Mouse (Mus musculus) embryonic facial prominence, embryonic 12.5 days (tissue): ENCODE measurements around the gene Cd300ld5. TPM values are rescaled to one million over a fixed set of nuclear protein-coding genes. Genes with fewer than 3 reads are reported as not detected.
A peak's percentile ranks its signal among the peaks of the same experiment; 100 is the strongest.

Experiments
- ATAC-seq: fragments of 200-750 bp; cut with Nextera tagmentation; 2 replicates; pipeline ENCODE4 v1.8.0; 2017; ENCODE audit not compliant: insufficient number of reproducible peaks, insufficient read depth, low FRiP score, low TSS enrichment
- H3K27ac ChIP-seq: fragments of 300-500 bp; sonication (generic); 2 replicates; pipeline ENCODE4 v1.5.1; 2016; ENCODE audit warnings: mild to moderate bottlenecking
- H3K27me3 ChIP-seq: fragments of 300-500 bp; sonication (generic); 2 replicates; pipeline ENCODE4 v1.6.1; 2016; ENCODE audit warnings: mild to moderate bottlenecking, moderate library complexity
- H3K36me3 ChIP-seq: fragments of 300-500 bp; sonication (generic); 2 replicates; pipeline ENCODE4 v1.6.1; 2016; ENCODE audit warnings: mild to moderate bottlenecking
- H3K4me1 ChIP-seq: fragments of 300-500 bp; sonication (generic); 2 replicates; pipeline ENCODE4 v1.6.1; 2016
- H3K4me2 ChIP-seq: fragments of 300-500 bp; sonication (generic); replicated peaks from 2 replicates; pipeline ENCODE4 v1.6.1; 2016; ENCODE audit warnings: mild to moderate bottlenecking, moderate library complexity
- H3K4me3 ChIP-seq: fragments of 300-500 bp; sonication (generic); 2 replicates; pipeline ENCODE4 v1.5.1; 2016; ENCODE audit warnings: mild to moderate bottlenecking
- H3K9ac ChIP-seq: fragments of 300-500 bp; sonication (generic); 2 replicates; pipeline ENCODE4 v1.6.1; 2016; ENCODE audit warnings: mild to moderate bottlenecking, moderate library complexity
- H3K9me3 ChIP-seq: fragments of 300-500 bp; sonication (generic); 2 replicates; pipeline ENCODE4 v1.6.1; 2016; ENCODE audit warnings: mild to moderate bottlenecking, moderate library complexity
- WGBS: fragments of 180-500 bp; shearing (Covaris S2); methylation state at CpG from one replicate; pipeline ENCODE4 v1.1.7; 2016; 5-methylcytosine and 5-hydroxymethylcytosine counted together
- polyA plus RNA-seq: library from polyadenylated mRNA; unstranded; fragments of >200 nt; fragmentation: Nextera tagmentation; extraction: Ambion mirVana; gene quantifications from 2 replicates; pipeline ENCODE4 v1.2.1, GENCODE M21; 2016

Cd300ld5 gene
- polyA plus RNA-seq, 1 experiment from 2014 or later = not detected

GRCm38 (mm10) chr11:115073002-115073401, 35.4 kb upstream of the Cd300ld5 start:
- no peak overlapping the region for H3K4me2 ChIP-seq
- H3K9me3 ChIP-seq = no peaks in the 10 kb centered on the region
- peaks cover 11% of the 10 kb centered on the region; the same call in 1 of the 2 replicates for H3K4me1 ChIP-seq
- no peak overlapping the region for H3K27ac ChIP-seq
- H3K36me3 ChIP-seq = no peaks in the 10 kb centered on the region
- no peak overlapping the region for H3K4me3 ChIP-seq
- 55% methylated on average over 5 of the region's 5 CpGs for WGBS
- H3K27me3 ChIP-seq = 0 out of 2 replicates have a peak, but pooled peaks cover 2% of the 10 kb centered on the region
- no peak overlapping the region for H3K9ac ChIP-seq
- no peak for ATAC-seq

- no peak for ATAC-seq
- WGBS = 17% methylated on average over 13 of the region's 14 CpGs
- H3K27me3 ChIP-seq = 0 out of 2 replicates have a peak, but pooled peaks cover 2% of the 10 kb centered on the region
- no peaks in the 10 kb centered on the region for H3K9me3 ChIP-seq
- H3K9ac ChIP-seq = peak overlapping the region; percentile 25; the same call in 1 of the 2 replicates
- no peak overlapping the region for H3K4me3 ChIP-seq
- peak overlapping the region; percentile 26 for H3K4me2 ChIP-seq
- H3K27ac ChIP-seq = no peak overlapping the region
- peaks cover 11% of the 10 kb centered on the region; the same call in 1 of the 2 replicates for H3K4me1 ChIP-seq
- H3K36me3 ChIP-seq = no peaks in the 10 kb centered on the region
Observed at GRCm38 (mm10) chr11:115071631-115072294, 34.2 kb upstream of the Cd300ld5 start.

DNA sequence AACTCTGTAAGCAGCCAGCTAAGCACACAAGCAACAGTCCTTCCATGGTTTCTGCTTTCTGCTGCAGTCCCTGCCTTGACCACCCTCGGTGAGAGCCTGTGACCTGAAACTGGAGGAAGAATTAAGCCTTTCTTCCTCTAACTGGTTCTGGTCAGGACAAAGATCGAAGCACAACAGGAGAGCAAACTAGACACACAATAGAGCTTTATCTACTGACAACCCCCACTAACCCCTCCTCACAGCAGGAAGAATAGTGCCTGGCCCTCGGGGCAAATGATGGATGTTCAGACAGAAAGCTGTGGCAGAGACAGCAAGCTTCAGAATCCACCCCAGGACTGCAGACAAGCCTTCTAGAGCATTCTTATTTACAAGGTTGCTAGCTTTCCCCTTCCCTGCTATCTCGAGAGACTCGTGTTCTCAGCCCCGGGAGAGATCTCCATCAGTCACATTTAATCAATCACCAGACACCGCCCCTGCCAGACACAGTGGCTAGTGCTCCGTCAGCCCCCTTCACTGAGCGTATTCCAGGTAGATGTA, 33.5 kb upstream of the Cd300ld5 start:
- Histone ChIP-seq H3K27ac (no peak overlapping the region), H3K4me2 (peak overlapping the region; percentile 26), H3K4me3 (no peak overlapping the region), H3K36me3 (no peaks in the 10 kb centered on the region), H3K9ac (no peak overlapping the region), H3K4me1 (peaks cover 11% of the 10 kb centered on the region; the same call in 1 of the 2 replicates), H3K27me3 (0 out of 2 replicates have a peak, but pooled peaks cover 5% of the 10 kb centered on the region), H3K9me3 (no peaks in the 10 kb centered on the region)
- no peak for ATAC-seq
- 9% methylated on average over 9 of the region's 9 CpGs for WGBS

DNA sequence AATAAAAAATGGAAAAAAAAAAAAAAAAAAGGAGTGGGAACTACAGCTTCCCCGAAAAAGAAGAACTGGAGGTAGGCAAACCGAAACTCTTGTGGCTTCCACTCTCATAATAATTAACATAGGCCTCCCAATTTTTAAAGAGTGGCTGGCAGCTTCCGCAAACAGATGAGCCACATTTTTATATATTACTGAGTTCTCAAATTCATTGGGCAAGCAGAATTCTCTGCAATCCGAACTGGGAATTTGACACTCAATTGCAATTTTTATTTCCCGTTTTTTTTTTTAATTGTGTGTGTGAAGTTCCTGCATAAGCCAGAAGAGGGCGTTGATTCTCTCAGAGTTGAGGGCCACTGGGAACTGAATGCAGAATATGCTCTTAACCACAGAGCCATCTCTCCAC, 29.2 kb upstream of the Cd300ld5 start:
- H3K9ac ChIP-seq = no peak overlapping the region
- ATAC-seq = no peak
- no peak overlapping the region for H3K27ac ChIP-seq
- no peaks in the 10 kb centered on the region for H3K36me3 ChIP-seq
- H3K9me3 ChIP-seq = no peaks in the 10 kb centered on the region
- WGBS = 62% methylated on average over 6 of the region's 6 CpGs
- H3K27me3 ChIP-seq = 0 out of 2 replicates have a peak, but pooled peaks cover 6% of the 10 kb centered on the region
- no peak overlapping the region for H3K4me2 ChIP-seq
- peaks cover 10% of the 10 kb centered on the region; the same call in 1 of the 2 replicates for H3K4me1 ChIP-seq
- H3K4me3 ChIP-seq = no peak overlapping the region

DNA sequence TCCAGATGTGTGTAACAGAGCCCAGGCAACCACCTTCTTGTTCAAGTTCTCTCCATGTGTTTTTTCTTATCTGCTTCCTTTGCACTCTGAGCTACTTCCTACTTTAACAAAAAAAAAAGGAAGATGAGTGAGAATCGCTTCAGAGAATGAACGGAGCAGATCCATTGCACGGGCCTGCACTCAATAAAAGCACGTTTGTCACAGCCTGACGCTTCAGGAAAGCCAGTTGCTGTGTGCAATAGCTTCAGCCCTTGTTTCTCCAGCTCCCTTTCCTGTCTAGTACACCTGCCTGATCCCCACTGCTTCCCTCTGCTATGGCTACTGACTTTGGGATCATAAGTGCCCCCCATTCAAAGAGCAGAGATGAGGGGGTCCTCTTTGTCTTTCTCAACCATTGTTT, 24.5 kb upstream of the Cd300ld5 start, which contains the start of gene Cd300e:
TSS of gene Cd300e (minus strand) at position 101 of the 400 bp plus-strand sequence.
- H3K9ac ChIP-seq = no peak within 1 kb of the TSS
- no peak for ATAC-seq
- H3K36me3 ChIP-seq = no peaks in the 10 kb centered on the region
- H3K27me3 ChIP-seq = 0 out of 2 replicates have a peak, but pooled peaks cover 4% of the 10 kb centered on the region
- no peaks in the 10 kb centered on the region for H3K9me3 ChIP-seq
- H3K27ac ChIP-seq = no peak within 1 kb of the TSS
- no peak within 1 kb of the TSS for H3K4me3 ChIP-seq
- 45% methylated on average over 5 of the region's 5 CpGs for whole genome bisulfite sequencing
- 0 out of 2 replicates have a peak, but pooled peaks cover 2% of the 10 kb centered on the region for H3K4me1 ChIP-seq
- H3K4me2 ChIP-seq = no peak within 1 kb of the TSS

- 0 out of 2 replicates have a peak, but pooled peaks cover 2% of the 10 kb centered on the region for H3K4me1 ChIP-seq
- no peaks in the 10 kb centered on the region for H3K27me3 ChIP-seq
- WGBS = 80% methylated on average over 2 of the region's 2 CpGs
- ATAC-seq = no peak
- H3K27ac ChIP-seq = no peak overlapping the region
- H3K9me3 ChIP-seq = no peaks in the 10 kb centered on the region
- no peak overlapping the region for H3K9ac ChIP-seq
- no peak overlapping the region for H3K4me2 ChIP-seq
- H3K4me3 ChIP-seq = no peak overlapping the region
- no peaks in the 10 kb centered on the region for H3K36me3 ChIP-seq
Observed at GRCm38 (mm10) chr11:115059797-115060196, 22.2 kb upstream of the Cd300ld5 start.

DNA sequence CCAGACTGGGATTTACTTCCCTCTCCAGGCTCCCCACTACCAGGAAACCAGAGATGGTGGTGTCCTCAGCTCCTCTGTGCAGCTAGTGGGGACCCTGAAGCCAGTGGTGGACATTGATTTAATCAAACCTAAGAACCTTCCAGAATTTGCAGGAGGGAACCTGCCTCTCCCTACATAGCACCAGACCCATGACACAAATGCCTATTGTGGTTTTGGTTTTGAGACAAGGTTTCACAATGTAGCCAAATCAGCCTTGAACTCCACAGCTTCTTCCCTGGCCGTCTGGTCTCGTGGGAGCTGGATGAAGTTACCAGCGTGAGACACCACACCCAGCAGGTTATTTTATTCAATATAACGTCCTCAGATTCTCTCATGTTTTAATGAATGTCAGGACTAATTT, 21.1 kb upstream of the Cd300ld5 start:
- Histone ChIP-seq H3K9me3 (no peaks in the 10 kb centered on the region), H3K4me3 (no peak overlapping the region), H3K27me3 (no peaks in the 10 kb centered on the region), H3K4me1 (0 out of 2 replicates have a peak, but pooled peaks cover 2% of the 10 kb centered on the region), H3K36me3 (no peaks in the 10 kb centered on the region), H3K4me2 (no peak overlapping the region), H3K9ac (no peak overlapping the region), H3K27ac (no peak overlapping the region)
- WGBS = 65% methylated on average over 4 of the region's 4 CpGs
- ATAC-seq = no peak

- H3K36me3 ChIP-seq = no peaks in the 10 kb centered on the region
- H3K9ac ChIP-seq = no peak overlapping the region
- no peak overlapping the region for H3K4me3 ChIP-seq
- H3K4me1 ChIP-seq = no peaks in the 10 kb centered on the region
- no peaks in the 10 kb centered on the region for H3K9me3 ChIP-seq
- H3K27ac ChIP-seq = no peak overlapping the region
- no peaks in the 10 kb centered on the region for H3K27me3 ChIP-seq
- no peak for ATAC-seq
- no peak overlapping the region for H3K4me2 ChIP-seq
Observed at GRCm38 (mm10) chr11:115054537-115054936, 17.0 kb upstream of the Cd300ld5 start.

- WGBS = 90% methylated on average over 1 of the region's 1 CpGs
- no peaks in the 10 kb centered on the region for H3K27me3 ChIP-seq
- H3K4me1 ChIP-seq = no peaks in the 10 kb centered on the region
- H3K4me2 ChIP-seq = no peak overlapping the region
- no peak for ATAC-seq
- no peak overlapping the region for H3K4me3 ChIP-seq
- no peak overlapping the region for H3K27ac ChIP-seq
- H3K9ac ChIP-seq = no peak overlapping the region
- no peaks in the 10 kb centered on the region for H3K9me3 ChIP-seq
- no peaks in the 10 kb centered on the region for H3K36me3 ChIP-seq
Observed at GRCm38 (mm10) chr11:115052991-115053390, 15.4 kb upstream of the Cd300ld5 start.

- Histone ChIP-seq H3K4me1 (no peaks in the 10 kb centered on the region), H3K27me3 (no peaks in the 10 kb centered on the region), H3K36me3 (no peaks in the 10 kb centered on the region), H3K4me2 (no peak overlapping the region), H3K4me3 (no peak overlapping the region), H3K9ac (no peak overlapping the region), H3K9me3 (no peaks in the 10 kb centered on the region), H3K27ac (no peak overlapping the region)
- ATAC-seq = no peak
- 2% methylated on average over 9 of the region's 9 CpGs for WGBS
Observed at GRCm38 (mm10) chr11:115052206-115052605, 14.6 kb upstream of the Cd300ld5 start.

- Histone ChIP-seq H3K9ac (no peak overlapping the region), H3K9me3 (no peaks in the 10 kb centered on the region), H3K4me2 (no peak overlapping the region), H3K36me3 (no peaks in the 10 kb centered on the region), H3K27me3 (no peaks in the 10 kb centered on the region), H3K27ac (no peak overlapping the region), H3K4me1 (no peaks in the 10 kb centered on the region), H3K4me3 (no peak overlapping the region)
- 51% methylated on average over 3 of the region's 3 CpGs for WGBS
- no peak for ATAC-seq
Observed at GRCm38 (mm10) chr11:115049282-115049895, 11.8 kb upstream of the Cd300ld5 start.

DNA sequence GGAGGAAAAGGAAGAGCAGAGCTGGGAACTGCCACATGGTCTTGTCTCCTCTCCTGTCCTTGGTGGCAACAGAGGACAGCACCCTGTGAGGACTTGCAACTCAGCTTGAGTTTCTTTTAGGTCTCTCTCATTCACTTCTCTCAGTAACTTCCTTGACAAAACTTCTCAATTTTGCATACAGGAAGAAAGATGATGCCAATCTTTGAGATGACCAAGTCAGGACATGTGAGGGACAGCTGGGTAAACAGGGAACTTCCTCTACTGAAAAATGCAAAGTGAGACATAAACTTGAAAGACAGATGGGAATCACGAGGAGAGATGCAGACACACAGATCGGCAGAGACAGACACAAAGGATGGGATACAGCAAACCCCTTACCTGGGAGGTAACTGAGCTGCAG, 10.7 kb upstream of the Cd300ld5 start, which contains the start of gene Cd300ld3:
TSS of gene Cd300ld3 (minus strand) at position 151 of the 400 bp plus-strand sequence.
- WGBS = 74% methylated on average over 2 of the region's 2 CpGs
- no peak within 1 kb of the TSS for H3K9ac ChIP-seq
- no peaks in the 10 kb centered on the region for H3K27me3 ChIP-seq
- no peaks in the 10 kb centered on the region for H3K9me3 ChIP-seq
- no peak for ATAC-seq
- no peak within 1 kb of the TSS for H3K27ac ChIP-seq
- H3K4me1 ChIP-seq = no peaks in the 10 kb centered on the region
- H3K4me3 ChIP-seq = no peak within 1 kb of the TSS
- H3K36me3 ChIP-seq = no peaks in the 10 kb centered on the region
- no peak within 1 kb of the TSS for H3K4me2 ChIP-seq
